Mouse (Mus musculus) heart, postnatal 10 days (tissue): ENCODE measurements around the gene Gatm. TPM values are rescaled to one million over a fixed set of nuclear protein-coding genes. Genes with fewer than 3 reads are reported as not detected.
A peak's percentile ranks its signal among the peaks of the same experiment; 100 is the strongest.

Source experiments
- DNase-seq, 2 experiments: peaks; one replicate each; pipeline ENCODE4 v3.0.0; 2021
- intact Hi-C: fragments of 180-260 bp; cut with DNase I; formaldehyde crosslinking; loops from one replicate; pipeline ENCODE4 v1.15.1; 2025
- total RNA-seq, 2 experiments: library from RNA; stranded (reverse); gene quantifications; 2 replicates each; pipeline ENCODE4 v1.2.3; 2021

Gatm gene
- total RNA-seq, 2 experiments from 2014 or later, result 7.5 to 8.2 TPM

DNA sequence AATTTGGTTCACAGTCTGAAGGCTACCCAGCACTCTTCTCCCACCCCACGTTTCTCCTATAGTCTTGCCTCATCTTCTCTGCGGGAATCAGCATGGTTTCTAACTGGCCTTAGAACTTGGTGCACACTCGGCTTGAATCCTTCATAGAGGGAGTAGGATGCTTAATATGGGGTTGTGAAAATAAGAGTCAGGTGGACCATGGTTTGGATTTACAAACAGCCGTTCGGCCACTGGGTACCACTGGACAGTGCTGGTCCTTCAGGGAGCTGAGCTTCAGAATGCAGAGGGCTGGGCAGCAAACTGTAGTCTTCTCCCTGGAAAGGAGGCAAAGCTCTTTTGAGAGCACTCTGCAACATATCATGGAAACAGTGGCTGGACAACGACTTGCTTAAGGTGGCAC is 6.7 kb upstream of the Gatm start:
- intact Hi-C loops, result loop anchor here (2.0 kb wide), 1 partner anchor 17 kb away; no protein-coding TSS in a partner anchor
- no peak for DNase-seq

DNA sequence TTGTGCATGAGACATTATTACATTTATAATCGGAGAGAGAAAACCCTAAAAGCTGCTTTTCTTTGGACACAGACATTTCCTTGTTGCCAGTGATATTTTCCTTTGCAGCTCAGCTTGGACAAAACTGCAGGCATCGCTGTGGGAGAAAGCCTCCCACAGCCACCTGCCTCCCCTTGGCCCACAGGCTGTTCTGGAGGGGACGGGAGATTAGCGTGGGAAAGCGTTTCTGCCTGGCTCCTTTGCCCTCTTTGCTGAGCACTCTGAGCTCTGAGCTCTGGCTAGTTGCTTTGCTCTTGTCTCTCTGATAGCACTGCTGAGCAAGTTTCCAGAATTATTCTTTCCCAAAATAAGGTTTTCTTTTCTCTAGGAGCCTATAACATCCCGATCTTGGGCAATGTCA is 5.1 kb upstream of the Gatm start:
- intact Hi-C loops, result loop anchor here (2.0 kb wide), 1 partner anchor 15 kb away; no protein-coding TSS in a partner anchor
- no peak for DNase-seq

DNA sequence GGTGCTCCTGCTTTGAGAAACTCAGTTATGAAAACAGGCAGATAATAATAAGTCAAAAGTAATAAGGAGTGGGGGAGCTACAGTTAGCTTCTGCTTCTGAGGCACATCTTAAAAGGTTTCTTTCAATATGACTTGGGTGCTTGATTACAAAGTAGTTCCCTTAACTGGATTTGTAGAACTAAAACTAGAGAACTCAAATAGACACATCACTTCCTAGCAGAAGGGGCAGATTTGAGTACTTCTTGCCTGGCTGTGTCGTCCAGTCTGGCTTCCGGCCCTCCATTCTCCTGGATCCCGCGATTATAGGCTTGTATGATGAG is 511 bp upstream of the Gatm start:
- intact Hi-C loops, result loop anchor here (5.0 kb wide), 1 partner anchor 34 kb away; no protein-coding TSS in a partner anchor
- DNase-seq, result no peak

DNA sequence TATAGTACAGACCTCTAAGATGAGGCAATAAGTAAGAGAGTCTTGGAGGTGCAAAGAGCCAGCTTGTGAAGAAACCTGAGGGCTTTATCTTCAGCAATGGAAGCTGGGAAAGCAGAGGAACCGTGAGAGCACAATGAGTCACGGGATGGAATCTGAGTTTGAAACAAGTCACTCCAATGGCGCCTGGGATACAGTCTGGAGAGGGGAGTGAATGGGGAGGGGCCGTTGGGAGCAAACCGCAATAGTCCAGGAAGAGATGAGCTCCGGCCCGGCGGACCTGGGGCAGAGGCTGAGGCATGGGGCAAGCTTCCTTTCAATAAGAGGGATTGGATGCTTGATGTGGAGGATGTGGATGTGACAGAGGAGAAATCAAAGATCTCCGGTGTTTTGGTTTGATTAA is 2.3 kb downstream of the Gatm start:
- intact Hi-C loops, result no loop called here
- DNase-seq, result no peak

DNA sequence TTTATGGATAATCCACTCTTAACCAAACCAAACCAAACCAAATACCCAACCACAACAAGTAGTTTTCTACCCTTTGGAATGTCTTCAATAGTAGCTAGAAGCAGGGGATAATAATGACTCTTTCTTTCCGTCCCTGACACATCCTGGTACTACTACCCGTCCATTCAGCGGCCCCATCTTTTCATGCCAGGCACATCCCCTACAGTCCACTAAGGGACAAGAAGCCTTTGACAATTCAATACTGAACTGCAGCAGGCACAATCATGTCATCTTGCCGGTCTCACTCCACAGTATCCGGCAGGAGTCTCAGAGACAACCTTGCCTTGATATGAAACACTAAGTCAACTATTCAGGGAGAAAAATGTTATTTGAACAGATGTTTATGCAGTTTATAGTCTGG is 5.3 kb downstream of the Gatm start:
- intact Hi-C loops, result no loop called here
- DNase-seq, result no peak

DNA sequence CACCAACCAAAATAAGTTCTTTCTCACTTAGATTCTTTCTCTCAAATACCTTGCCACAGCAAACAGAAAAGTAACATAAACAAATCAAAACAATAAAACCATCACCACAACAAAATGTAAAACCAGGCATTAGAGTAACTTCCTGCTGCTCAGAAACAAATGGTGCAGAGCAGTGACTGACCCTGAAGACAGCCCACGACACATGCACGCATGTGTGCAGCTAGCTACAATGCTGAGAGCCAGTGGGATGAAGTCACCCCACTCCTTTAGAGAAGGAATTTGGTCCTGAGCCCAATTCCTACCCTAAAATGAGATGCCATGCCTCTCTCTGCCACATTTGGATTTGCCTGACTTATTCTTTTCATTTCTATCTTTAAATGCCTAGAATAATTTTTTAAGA is 9.7 kb downstream of the Gatm start:
- intact Hi-C loops, result loop anchor here (2.0 kb wide), 1 partner anchor 15 kb away; no protein-coding TSS in a partner anchor

DNA sequence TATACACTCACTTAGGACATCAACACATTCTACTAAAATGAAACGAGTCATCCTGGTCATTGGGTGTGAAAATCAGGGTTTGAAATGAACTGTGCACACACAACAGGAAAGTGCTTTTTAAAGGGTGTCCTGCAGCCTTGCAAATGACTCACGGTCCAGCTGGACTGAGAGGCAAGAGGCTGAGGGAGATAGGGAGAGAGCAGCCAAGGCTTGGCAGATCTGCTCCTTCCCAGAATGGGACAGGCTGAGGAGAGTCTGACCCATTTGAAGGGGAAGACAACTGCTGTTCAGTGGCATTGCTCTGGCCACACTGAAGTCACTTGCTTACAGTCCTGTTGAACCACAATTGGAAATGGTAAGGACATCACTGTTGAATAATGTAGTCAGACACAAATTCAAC is 11.4 kb downstream of the Gatm start:
- DNase-seq, result peak; percentile 37 to 38

More for the DNA sequence above, 9.7 kb downstream of the Gatm start:
- no peak for DNase-seq

DNA sequence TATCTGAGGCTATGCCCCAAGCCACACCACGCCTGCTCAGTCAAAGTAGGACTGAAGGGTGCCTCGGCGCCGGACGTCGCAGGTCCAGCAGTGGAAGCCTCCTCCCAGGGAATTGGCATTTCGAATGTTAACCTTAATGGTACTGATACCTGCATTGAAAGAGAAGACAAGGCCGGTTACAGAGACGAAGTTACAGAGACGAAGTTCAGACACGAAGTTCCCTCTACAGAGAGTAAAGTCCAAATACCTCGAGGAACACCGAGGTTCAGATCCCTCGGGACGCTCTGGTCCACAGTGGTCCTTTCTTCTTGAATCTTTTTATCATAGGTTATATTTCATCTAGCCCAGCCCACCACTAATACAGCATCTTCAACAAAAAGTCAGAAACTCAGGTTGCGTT is 15.6 kb downstream of the Gatm start:
- DNase-seq, result no peak
- intact Hi-C loops, result no loop called here

More for the DNA sequence above, 11.4 kb downstream of the Gatm start:
- intact Hi-C loops, result loop anchor here (2.0 kb wide), 1 partner anchor 17 kb away; no protein-coding TSS in a partner anchor

DNA sequence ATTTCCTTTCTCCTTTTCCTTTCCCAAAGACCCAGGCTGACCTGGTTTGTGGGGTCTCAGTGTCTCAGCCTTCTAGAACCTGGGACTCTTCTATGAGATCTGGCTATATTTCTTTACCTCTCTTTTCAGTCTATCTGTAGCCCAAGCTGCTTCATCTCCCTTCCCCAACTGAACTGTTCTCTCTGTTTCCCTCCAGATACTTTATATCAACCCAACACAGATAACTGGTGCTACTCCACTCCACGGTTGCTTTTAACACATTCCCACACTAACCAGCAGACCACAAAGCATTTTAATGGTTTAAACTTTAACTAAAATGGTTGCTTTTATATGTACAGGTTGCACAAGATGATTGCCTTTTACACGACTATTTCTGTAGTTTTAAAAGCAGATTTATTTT is 19.9 kb downstream of the Gatm start:
- intact Hi-C loops, result no loop called here
- DNase-seq, result no peak

DNA sequence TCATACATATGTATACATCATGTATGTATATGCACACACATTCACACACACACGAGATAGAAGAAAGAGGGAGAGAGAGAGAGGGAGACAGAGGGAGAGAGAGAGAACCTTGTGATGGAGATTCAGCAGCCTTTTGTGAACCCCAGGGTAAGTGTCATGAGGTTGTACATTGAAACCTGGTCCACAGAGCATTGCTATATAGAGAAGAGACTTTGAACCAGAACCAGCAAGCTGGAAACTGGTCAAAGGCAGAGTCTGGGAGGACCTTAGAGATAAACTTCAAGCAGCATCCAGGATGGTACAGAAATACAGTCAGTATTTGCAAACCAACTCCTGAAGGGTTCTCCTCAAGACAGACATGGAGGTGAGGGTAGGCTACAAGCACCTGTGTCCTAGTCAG is 20.8 kb downstream of the Gatm start:
- intact Hi-C loops, result no loop called here
- DNase-seq, result no peak

DNA sequence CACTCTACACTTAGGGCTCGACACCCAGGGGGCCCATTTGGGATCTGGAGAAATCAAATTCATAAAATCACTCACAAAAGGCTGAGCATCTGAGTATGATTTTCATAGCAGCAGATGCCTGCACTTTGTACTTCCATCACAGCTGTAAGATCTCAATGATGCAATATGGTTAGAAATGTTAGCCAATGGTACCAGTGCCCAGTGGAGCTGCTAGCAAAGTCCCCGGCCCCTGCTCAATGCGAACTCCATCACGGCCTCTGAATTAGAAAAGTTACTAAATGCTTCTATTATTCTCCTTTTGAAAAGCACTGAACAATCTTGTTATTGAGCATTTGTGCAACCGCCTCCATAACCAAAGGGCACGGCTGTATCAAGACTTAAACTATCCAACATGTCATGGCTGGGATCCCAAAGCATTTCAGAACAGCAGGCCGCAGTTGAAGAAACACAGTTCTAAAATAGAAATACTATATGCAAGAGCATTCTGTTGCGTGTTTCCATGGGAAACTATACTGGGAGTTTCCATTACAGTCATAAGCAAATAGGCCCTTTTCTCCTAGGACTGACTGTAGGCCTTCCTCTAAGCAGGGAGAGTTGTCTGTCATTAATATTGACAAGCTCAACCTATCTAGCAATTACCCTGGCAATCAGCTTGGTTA is 23.1 kb downstream of the Gatm start:
- DNase-seq, result no peak
- intact Hi-C loops, result no loop called here

DNA sequence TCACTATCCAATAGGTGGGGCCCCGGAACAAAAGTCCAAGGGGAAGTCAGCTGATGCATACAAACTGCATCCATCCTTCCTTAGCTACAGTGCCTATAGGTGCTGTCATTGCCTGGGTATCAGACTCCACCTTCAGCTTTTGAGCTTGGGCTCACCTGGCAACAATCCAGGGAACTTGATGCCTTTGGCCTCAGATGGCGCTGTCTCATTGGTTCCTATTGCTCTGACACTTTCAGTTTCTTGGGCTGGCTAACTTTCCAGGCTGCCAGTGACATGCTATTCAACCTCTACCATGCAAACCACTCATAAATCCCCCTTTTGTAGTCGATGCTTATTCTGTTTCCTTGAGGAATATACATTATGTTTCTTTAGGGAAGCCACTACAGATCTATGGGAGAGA is 24.8 kb downstream of the Gatm start:
- DNase-seq, result no peak
- intact Hi-C loops, result no loop called here

DNA sequence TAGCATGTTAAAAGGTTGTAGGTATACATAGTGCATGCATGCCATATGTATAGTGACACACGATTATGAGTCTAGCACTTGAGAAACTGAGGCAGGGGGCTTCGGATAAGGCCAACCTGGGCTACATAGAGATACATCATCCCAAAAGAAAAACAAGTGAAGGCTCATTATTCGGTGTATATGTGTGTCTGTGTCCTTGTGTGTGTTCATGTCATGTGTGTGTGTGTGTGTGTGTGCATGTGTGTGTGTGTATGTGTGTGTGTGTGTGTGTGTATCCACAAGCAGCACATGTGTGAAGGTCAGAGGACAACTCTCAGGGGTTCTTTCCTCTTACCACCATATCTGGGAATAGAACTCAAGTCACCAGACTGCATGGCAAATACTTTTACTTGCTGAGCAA is 28.8 kb downstream of the Gatm start:
- DNase-seq, result no peak
- intact Hi-C loops, result no loop called here

DNA sequence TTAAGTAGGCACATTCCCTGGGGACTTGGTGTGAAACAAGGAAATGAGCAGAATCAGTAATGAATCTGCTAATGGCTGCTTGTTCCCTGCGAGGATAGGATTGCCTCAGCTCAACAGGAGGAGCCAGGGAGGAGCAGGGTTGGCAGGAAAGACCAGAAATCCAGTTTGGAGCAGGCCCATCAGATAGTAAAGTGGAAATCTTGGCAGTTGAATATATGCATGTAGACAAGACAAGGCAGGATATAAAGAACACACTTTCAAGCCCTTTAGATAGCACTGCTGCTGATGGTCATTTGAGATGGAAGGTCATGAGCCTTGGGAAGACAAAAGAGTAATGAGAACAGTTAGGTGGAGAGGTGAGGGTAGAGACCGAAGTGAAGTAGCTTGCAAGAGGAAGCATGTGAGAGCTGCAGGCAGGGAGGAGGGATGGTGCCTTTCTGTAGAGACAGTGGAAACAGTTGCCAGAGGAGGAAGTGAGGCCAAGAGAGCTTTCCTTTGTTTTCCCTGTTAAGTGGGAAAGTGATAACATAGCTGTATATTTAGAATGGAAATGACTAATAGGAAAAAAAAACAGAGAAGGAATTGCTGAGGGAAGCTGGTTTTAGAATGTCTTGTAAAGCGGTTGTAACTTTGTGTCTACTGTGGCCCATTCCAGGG is 29.6 kb downstream of the Gatm start:
- DNase-seq, result peak; percentile 61 to 67
- intact Hi-C loops, result no loop called here

DNA sequence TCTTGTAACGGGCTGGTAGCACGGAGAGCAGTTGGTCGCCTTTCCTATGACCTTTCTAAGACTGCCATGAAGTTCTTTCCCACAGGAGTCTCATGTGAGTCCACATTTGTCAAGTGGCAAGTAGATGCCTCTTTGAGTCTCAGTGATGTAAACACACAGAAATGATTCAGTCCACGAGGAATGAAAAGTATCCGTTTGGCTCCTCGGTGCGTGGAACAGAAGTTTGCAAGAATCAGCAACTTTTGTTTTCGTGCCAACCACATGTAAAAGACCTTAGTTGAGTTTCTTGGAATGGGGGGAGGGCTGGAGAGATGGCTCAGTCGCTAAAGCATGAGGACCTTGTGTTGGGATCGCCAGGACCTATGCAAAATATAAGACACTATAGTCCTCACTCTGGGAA is 30.7 kb downstream of the Gatm start:
- intact Hi-C loops, result no loop called here
- DNase-seq, result no peak

DNA sequence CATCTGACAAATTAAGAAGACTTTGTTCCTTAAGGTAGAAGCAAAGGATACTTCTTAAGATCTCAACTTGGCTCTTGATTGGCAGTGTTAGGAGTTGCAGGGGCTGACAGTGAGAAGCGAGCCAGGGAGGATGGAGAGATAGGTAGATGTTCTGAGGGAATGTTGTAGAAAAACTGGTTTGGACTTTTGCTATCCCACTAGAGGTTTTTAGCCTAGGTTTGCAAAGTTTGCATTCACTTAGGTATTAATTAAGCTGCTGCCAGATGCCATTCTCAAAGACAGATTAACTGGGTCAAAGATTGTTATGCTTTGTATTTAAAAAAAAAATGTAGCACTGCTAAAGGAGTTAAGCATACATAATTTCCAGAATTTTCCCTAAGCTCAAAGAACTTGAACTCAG is 33.8 kb downstream of the Gatm start:
- no peak for DNase-seq
- intact Hi-C loops, result loop anchor here (5.0 kb wide), 1 partner anchor 35 kb away; the partner anchor contains the start of gene Gatm

DNA sequence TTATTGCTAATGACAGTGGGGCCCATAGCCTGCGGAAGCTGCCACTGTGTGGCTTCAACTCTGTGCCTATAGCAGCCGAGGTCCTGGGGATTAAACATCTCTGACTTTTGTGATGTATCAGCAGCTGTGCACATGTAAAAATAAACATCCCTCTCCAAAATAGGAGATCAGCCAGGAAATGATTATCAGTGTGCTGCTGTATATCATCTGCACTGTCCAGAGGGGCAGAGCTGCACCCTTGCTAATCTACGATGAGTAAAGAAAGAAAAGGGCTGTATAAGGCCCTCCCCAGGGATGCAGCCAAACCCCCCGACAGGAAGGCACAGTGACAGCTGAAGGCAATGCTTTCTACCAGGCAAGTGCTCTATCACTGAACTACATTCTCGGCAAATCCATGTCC is 34.8 kb downstream of the Gatm start:
- DNase-seq, result no peak
- intact Hi-C loops, result loop anchor here (5.0 kb wide), 1 partner anchor 36 kb away; the partner anchor contains the start of gene Gatm

DNA sequence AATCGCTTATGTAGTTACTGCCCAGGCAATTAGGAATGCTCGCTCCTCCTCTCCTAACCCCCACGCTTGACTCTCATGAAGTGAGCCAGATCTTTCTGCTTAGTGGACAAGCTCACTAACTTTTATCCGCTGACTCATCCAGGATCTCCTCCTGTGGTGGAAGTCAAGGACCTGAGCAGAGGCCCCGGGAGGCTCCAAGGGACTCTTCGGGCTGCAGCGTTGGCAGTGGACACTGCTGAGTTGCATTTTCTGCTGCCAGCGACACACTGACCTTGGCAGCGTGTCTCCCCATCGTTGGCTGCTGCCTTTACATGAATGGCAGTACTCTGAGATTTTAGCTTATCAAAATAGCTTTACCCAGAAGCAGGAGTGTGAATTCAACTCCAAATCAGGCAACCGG is 35.6 kb downstream of the Gatm start:
- intact Hi-C loops, result loop anchor here (5.0 kb wide), 1 partner anchor 37 kb away; the partner anchor contains the start of gene Gatm
- DNase-seq, result peak; percentile 69 to 71

DNA sequence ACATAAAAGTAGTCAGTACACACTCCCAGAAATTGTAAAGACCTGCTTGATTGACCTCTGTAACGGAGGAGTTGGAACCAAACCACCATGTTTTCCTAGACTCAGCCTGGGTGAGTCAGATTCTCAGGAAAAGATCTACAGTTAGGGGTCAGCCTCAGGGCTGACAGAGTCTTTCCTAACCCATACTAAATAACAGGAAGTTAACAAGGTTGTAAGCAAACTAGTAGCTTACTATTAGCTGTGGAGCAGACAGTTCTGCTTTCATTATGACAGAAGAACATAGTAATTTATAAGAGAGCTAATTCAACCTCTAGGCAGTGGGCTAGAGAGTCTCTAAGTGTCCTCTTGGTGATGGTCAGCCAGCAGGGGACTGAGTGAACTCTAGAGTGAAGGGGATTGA is 38.7 kb downstream of the Gatm start:
- no peak for DNase-seq
- intact Hi-C loops, result loop anchor here (5.0 kb wide), 1 partner anchor 180 kb away; no protein-coding TSS in a partner anchor

DNA sequence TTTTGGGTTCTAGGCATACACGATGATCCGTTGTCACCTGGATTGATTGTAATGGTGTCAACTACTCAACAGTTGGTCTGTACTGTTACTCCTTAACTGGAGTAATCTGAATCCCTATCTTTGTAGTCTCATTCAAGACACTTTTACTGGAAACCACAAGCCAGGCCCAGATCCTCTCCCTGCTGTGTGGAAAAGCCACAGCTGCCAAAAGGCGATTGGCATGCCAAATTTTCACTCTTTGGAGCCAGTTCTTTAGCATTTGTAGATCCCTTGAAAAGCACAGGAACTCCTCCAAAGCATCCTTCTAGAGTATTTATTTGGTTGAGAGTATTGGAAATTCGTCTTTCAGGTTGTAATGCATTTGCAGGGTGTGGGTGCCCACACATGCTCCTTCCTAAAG is 39.8 kb downstream of the Gatm start:
- DNase-seq, result no peak
- intact Hi-C loops, result loop anchor here (5.0 kb wide), 1 partner anchor 181 kb away; no protein-coding TSS in a partner anchor

DNA sequence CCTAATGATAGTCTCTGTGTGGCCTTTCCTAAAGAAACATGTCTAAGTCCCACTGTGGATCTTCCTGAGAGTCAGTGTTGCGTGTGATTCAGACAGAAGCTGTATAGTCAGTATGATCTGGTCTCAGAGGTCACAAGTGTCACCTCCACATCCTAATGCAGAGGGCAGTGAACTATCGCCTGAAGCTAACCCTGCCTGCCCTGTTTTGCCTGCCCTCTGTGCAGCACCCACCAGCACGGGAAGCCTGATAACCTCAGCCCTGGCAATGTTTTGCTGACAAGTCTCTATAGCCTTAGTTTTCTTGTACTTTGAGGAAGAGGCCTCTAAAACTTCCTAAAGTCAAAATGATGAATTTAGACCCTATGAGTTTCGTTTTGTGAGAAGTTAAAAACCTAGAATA is 40.7 kb downstream of the Gatm start:
- no peak for DNase-seq
- intact Hi-C loops, result loop anchor here (5.0 kb wide), 1 partner anchor 182 kb away; no protein-coding TSS in a partner anchor

DNA sequence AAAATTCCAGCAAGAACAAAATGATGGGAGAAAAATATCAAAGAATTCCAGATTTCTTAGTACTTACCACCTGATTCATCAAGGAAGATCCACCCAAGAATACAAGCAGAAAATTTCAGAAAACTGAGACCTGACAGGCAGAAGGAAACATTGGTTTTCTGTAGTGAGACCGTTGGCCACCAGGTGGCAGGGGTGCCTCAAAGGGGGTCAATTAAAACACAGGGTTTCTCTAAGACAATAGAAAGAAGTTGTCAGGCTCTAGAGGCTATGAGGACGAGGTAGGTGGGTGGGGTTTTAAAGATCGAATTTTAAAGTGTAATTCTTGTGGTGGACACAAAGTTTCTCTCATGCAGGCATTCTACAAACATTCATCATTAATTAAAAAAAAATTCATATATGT is 41.7 kb downstream of the Gatm start:
- DNase-seq, result peak; percentile 65 to 84
- intact Hi-C loops, result loop anchor here (1.0 kb wide), 1 partner anchor 60 kb away; no protein-coding TSS in a partner anchor
